Mouse (Mus musculus) CD4-positive naive resting alpha-beta T cell, adult 57 days (primary cell): ENCODE results near the gene Spata2l. TPM values are rescaled to one million over a fixed set of nuclear protein-coding genes. Genes with fewer than 3 reads are reported as not detected.

Source experiments
- total RNA-seq: library from RNA; stranded (reverse); gene quantifications from one replicate; pipeline ENCODE4 v1.2.4, GENCODE M21; 2023

The Spata2l gene
- 14.5 TPM for total RNA-seq

DNA sequence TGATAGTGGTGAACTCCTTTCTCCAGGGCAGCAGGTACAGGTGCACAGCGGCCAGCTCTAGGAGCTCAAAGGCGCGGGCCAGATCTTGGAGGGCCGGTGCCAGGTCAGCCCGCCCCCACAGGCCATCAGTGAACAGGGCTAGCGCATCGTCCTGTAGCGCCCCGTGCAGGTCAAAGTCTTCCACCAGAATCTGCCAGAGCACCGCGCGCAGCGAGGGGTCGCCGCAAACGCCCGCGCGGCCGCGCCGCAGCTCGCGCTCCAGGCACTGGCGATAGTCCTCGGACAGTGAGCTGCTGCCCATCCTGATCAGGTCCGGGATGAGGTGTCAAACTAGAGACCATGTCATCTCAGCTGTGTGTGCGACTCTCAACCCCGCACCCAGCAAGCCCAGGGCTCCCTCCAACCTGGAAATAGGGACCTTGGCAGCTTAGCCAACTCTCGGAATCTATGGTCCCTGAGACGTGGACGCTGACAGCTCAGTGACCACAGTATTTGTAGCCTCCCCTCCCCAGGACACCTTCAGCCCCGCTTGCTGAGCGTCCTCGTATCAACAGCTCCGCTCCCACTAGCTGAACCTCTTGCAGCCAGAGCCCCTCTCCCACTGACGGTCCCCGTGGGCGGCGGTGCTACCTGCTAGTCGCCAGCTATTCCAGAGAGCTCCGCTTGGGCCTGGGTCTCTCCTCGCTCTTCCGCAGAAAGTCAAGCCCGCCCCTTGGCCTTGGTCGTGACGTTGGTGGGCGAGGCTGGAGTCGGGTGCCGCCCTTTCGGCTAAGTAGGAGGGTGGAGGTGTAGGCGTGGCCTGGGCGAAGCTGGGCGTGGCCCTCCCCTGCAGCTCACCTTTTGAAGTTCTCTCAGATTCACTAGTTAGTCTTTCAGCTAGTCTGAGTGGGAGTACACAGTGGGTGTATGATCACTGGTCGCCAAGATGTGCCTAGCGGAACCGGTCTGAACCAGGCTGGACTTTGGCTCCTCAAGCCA lies at the start of gene Spata2l:
Gene Spata2l (minus strand): TSS at position 714 of the 978 bp plus-strand sequence.

DNA sequence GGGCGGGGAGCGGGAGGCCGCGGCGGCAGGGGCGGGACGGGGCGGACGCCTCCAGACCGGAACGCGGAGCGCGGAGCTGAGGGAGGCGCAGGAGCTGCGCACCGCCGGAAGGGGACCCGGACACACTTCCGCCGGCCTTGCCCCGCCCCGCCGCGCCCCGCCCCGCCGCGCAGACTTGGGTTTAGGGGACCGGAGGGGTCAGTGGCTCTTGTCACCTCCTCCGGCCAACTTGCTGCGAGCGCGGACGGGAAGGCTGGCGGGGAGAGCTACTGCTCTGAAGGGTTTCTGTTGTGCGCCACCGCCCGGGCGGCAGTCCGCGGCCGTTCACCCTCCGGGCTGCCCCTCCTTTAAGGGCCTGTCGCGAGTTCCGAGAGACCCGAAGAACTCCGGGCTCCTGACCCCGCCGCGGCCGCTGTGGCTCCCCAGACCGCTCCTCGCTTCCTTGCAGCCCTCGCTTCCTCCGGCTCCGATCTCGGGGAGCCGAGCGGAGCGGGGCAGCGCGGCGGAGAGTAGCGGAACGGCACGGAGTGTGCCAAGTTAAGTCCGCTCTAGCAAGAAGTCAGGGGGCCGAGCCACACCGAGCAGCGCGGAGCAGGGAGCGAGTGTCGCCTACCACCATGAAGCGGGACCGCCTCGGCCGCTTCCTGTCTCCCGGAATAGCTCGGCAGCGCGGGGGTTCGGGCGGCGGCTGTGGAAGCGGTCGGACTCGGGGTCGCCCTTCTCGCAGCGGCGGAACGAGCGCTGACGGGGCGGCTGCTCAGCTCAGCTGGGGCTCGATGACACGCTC lies 18.3 kb upstream of the Spata2l start, which contains the start of the genes Zfp276 and Vps9d1:
Gene Zfp276 (plus strand): TSS at position 97 of the 787 bp plus-strand sequence.
Gene Vps9d1 (minus strand): TSS at position 250 of the 787 bp plus-strand sequence.

DNA sequence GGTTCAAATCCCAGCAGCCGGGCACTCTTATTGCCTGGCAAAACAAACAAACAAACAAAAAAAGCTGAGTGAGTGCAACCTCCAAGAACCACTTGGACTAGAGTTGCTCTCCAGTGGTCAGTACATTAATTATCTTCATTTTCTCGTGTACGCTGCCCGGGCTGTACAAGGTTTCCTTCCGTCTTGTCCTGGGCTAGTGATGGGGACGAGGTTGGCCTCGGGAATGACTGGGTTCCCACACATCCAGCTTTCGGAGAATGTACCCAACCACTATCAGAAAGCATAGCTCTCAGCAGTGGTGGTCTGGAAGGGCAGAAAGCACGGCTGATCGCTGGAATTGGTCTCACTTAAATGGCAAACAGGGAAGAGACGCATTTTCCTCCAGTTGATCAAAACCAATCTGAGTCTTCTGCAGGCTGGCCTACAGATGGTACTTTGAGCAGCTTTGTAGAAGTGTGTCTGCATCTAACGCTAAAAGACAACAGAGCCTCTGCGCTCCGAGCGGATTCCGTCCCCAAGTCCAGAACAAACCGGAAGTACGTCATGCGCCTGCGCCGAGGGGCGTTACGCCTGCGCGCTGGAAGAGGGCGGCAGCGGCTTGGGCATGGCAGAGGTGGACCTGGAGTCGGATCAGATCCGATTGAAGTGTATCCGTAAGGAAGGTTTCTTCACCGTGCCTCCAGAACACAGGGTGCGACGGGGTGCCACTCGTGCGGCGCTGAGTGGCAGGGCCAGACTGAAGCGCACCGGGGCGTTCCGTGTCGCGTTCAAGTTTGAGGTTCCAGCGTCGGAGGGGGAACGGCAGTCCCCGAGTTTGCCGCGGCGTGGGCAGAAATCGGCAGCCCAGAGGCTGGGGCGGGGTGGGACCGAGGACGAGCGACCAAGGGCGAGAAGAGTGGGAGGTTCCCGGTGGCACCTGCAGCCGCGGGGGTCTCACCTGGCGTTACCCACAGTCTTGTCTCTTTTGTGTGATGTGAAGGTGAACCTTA lies 11.5 kb downstream of the Spata2l start, which contains the start of gene Cdk10:
Gene Cdk10 (plus strand): TSS at position 565 of the 989 bp plus-strand sequence.

DNA sequence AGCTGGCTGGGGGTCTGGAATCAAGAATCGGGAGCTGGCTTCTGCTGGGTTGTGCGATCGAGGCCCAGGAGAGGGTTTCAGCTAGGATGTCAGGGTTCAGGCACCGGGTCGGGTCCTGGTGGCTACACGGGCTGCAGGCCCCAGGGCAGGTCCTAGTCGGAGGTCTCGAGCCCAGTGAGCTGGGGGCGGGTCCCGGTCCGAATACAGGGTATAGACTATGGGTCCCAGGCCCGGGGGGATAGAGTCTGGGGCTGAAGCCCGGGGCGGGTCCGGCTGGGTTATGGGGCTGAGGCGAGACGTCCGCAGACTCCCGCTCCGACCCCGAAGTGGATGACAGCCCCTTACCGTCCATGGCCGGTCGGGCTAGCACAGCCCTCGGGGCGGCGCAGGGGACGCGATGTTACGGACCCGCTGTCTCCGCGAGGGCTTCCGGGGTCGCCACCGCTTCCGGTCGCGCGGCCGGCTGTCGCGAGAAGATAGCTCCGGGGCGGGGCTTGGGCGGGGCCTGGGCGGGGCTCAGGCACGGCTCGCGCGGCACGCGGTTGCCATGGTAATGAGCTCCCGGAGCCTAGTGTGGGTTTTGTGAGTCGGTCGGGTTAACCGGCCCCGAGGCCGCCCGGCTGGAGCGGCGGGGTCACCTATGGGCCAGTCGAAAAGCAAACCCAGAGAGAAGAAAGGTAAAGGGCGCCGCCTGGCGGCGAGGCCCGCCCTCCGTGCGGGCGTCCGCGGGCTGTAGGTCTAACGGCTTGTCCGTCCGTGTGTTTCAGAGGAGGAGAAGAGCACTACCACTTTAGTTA lies 23.5 kb downstream of the Spata2l start, which contains the start of the genes Chmp1a and Spata33:
Gene Chmp1a (minus strand): TSS at position 443 of the 797 bp plus-strand sequence.
Gene Spata33 (plus strand): TSS at position 512 of the 797 bp plus-strand sequence.

DNA sequence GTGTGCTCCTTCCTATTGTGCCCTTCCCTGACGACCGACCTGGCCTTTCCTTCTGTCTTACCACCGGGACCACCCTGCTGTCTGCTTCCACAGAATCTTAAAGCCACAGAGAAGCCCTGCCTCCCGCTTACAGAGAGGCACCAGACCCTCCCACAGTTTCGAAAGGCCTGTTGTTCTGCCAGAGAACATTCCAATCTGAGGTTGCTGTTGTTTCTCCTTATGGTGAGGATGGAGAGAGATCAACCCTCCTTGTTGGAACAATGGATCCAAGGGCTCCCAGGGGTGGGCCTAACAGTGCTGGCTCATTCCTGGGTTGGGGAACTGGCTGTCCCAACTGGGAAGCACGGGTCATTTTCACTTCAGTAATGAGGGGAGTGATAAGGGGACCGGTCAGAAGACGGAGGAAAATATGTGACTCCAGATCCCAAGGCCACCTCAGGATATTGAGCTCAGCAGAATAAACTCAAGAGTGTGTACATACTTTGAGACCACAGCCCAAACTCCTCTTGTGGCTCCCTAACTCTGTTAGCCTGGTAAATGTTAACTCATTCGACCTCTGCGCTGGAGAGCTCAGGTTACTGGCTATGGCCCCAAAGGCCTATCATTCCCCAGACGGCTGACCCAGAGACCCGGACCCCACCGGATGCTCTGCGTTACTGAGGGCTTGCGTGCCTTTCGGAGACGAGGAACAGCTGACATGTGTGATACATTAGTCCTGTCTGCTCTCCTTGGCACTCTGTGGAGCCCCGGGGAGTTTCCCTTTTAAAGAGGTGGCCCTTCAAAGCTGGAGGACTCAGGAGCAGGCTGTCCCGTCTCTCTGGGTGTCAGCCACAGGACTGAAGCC lies 50.2 kb downstream of the Spata2l start, which contains the start of gene Dpep1:
Gene Dpep1 (plus strand): TSS at position 677 of the 844 bp plus-strand sequence.

Other genes with a start within 250 kb of the Spata2l start
- 332 TPM for gene Ankrd11, start 194.0 kb downstream of the Spata2l start, total RNA-seq
- 81.7 TPM for gene Spg7, start 173.3 kb downstream of the Spata2l start, total RNA-seq
- 1,857 TPM for gene Rpl13, start 133.9 kb downstream of the Spata2l start, total RNA-seq
- 0.38 TPM for gene Cpne7, start 118.9 kb downstream of the Spata2l start, total RNA-seq
- gene Sult5a1, start 77.9 kb downstream of the Spata2l start, total RNA-seq, result not detected
- not detected for gene Dpep1, start 50.0 kb downstream of the Spata2l start, total RNA-seq
- gene Chmp1a, start 23.5 kb downstream of the Spata2l start, total RNA-seq, result 74.4 TPM
- gene Spata33, start 23.4 kb downstream of the Spata2l start, total RNA-seq, result not detected
- 52.6 TPM for gene Cdk10, start 11.4 kb downstream of the Spata2l start, total RNA-seq
- gene Zfp276, start 18.0 kb upstream of the Spata2l start, total RNA-seq, result 27.6 TPM
- gene Vps9d1, start 18.1 kb upstream of the Spata2l start, total RNA-seq, result 31.1 TPM
- 10.3 TPM for gene Fanca, start 82.3 kb upstream of the Spata2l start, total RNA-seq
- not detected for gene Spire2, start 96.5 kb upstream of the Spata2l start, total RNA-seq
- 216 TPM for gene Tcf25, start 137.5 kb upstream of the Spata2l start, total RNA-seq
- 0.21 TPM for gene Mc1r, start 170.9 kb upstream of the Spata2l start, total RNA-seq
- gene Tubb3, start 175.2 kb upstream of the Spata2l start, total RNA-seq, result 0.30 TPM
- 7.9 TPM for gene Def8, start 187.3 kb upstream of the Spata2l start, total RNA-seq
- 46.9 TPM for gene Afg3l1, start 241.7 kb upstream of the Spata2l start, total RNA-seq